Comparison of ENCODE assay signal across 14 mouse cellular contexts in the genomic region with DNA sequence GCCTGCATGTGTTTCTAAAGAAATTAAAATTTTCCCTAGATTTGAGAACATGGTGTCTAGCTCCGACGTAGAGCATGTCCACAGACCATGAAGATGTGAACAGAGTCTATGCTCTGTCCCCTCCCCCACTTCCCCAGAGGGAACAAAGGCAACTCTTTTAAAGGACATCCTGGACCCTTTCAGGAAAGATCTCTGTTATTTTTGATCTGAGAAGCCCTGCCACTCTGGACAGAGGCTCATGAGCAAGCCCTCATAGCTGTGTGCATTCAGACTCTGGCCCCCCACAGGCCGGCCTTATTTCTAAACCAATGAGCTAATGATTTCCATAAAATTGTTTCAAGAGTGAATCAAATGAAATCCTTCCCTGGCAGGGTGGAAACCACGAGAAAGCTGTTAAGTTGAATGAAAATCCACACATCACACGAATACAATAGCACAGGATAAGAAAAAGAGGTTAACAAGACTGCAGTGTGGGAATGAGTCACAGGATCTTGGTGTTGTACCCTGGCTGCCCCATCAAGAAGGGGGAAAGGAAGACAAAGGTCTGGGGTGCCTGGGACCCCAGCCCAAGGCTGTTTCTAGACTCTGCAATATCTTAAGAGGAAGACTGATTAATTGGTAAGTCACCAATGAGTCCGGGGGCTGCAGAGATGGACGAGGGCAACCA.
DNase-seq lines count a peak whose midpoint lies in the region; ATAC-seq lines count a peak whose summit lies in the region.
"Had no signal": no experiment of that assay in that cellular context is flagged by ENCODE, and none has a peak within 500 bp of the region (broad histone marks: within the 10 kb centered on the region; RNA-seq: fewer than 3 reads in every experiment).

No protein-coding gene starts in this region.

- H3K36me3 ChIP-seq in hindbrain, embryonic 10.5 days, result peaks cover 58% of the 10 kb centered on the region
- peaks cover 35% of the 10 kb centered on the region for H3K36me3 ChIP-seq in hindbrain, embryonic 14.5 days (replicated peaks; ENCODE audit: control insufficient read depth, insufficient read depth)
- peaks cover 52% of the 10 kb centered on the region for H3K36me3 ChIP-seq in embryonic facial prominence, embryonic 10.5 days (replicated peaks)
- H3K36me3 ChIP-seq in hindbrain, embryonic 12.5 days, result peaks cover 34% of the 10 kb centered on the region

- no peak overlapping the region for H3K4me3 ChIP-seq in hindbrain, embryonic 10.5 days
- H3K4me3 ChIP-seq in hindbrain, embryonic 14.5 days (replicated peaks; ENCODE audit: low read length), result no peak overlapping the region
- no peak overlapping the region for H3K4me3 ChIP-seq in embryonic facial prominence, embryonic 10.5 days
- no peak overlapping the region for H3K4me3 ChIP-seq in hindbrain, embryonic 12.5 days

- H3K4me1 ChIP-seq in hindbrain, embryonic 10.5 days (replicated peaks), result peaks cover 56% of the 10 kb centered on the region
- peaks cover 13% of the 10 kb centered on the region for H3K4me1 ChIP-seq in hindbrain, embryonic 14.5 days (replicated peaks; ENCODE audit: control insufficient read depth, insufficient read depth, low read length)
- peaks cover 45% of the 10 kb centered on the region for H3K4me1 ChIP-seq in embryonic facial prominence, embryonic 10.5 days
- peaks cover 23% of the 10 kb centered on the region for H3K4me1 ChIP-seq in hindbrain, embryonic 12.5 days

- no peak overlapping the region for H3K9ac ChIP-seq in hindbrain, embryonic 14.5 days
- H3K9ac ChIP-seq in hindbrain, embryonic 12.5 days, result no peak overlapping the region

- no peaks in the 10 kb centered on the region for H3K27me3 ChIP-seq in hindbrain, embryonic 10.5 days (ENCODE audit: insufficient read depth, poor library complexity, severe bottlenecking)
- H3K27me3 ChIP-seq in hindbrain, embryonic 14.5 days (ENCODE audit: control insufficient read depth, insufficient read depth, low read length), result no peaks in the 10 kb centered on the region
- H3K27me3 ChIP-seq in embryonic facial prominence, embryonic 10.5 days (replicated peaks; ENCODE audit: low read depth, poor library complexity, severe bottlenecking), result peaks cover 18% of the 10 kb centered on the region; the same call in 1 of the 2 replicates
- H3K27me3 ChIP-seq in hindbrain, embryonic 12.5 days, result no peaks in the 10 kb centered on the region

- peaks cover 3% of the 10 kb centered on the region; the same call in 1 of the 2 replicates for H3K9me3 ChIP-seq in hindbrain, embryonic 10.5 days
- no peaks in the 10 kb centered on the region for H3K9me3 ChIP-seq in hindbrain, embryonic 14.5 days (ENCODE audit: control insufficient read depth, low read length)
- peaks cover 8% of the 10 kb centered on the region; the same call in 1 of the 2 replicates for H3K9me3 ChIP-seq in embryonic facial prominence, embryonic 10.5 days
- H3K9me3 ChIP-seq in hindbrain, embryonic 12.5 days (replicated peaks), result no peaks in the 10 kb centered on the region

- WGBS in hindbrain, embryonic 10.5 days, result 36% methylated on average over 7 of the region's 7 CpGs
- WGBS in hindbrain, embryonic 14.5 days, result 28% methylated on average over 7 of the region's 7 CpGs
- 57% methylated on average over 7 of the region's 7 CpGs for WGBS in embryonic facial prominence, embryonic 10.5 days
- 32% methylated on average over 7 of the region's 7 CpGs for WGBS in hindbrain, embryonic 12.5 days

- H3K4me2 ChIP-seq in hindbrain, embryonic 14.5 days (replicated peaks), result no peak overlapping the region
- no peak overlapping the region for H3K4me2 ChIP-seq in hindbrain, embryonic 12.5 days (replicated peaks)
- H3K4me2 ChIP-seq: liver, embryonic 11.5 days had no signal

- ATAC-seq in hindbrain, embryonic 14.5 days (ENCODE audit: low FRiP score), result no peak
- ATAC-seq in hindbrain, embryonic 12.5 days (ENCODE audit: low FRiP score), result peak; percentile 61; the same call in 1 of the 2 replicates
- no peak for ATAC-seq in inflammation-experienced regulatory T-cells, adult 6 months
- ATAC-seq: intestine, postnatal 0 days had no signal

- peak; percentile 35 for DNase-seq in hindbrain, embryonic 10.5 days (ENCODE audit: low spot score)
- DNase-seq in hindbrain, embryonic 14.5 days (ENCODE audit: low spot score), result no peak
- peak; percentile 83 for DNase-seq in Muller cell, postnatal 12 days (ENCODE audit: inconsistent ontology term)
- DNase-seq in embryonic facial prominence, embryonic 10.5 days (ENCODE audit: low spot score), result no peak
- DNase-seq in thymus, postnatal 4 days, result no peak
- no peak for DNase-seq in right cerebral cortex, adult 18-20 months
- DNase-seq: adrenal gland, postnatal 10 days; gastrocnemius, postnatal 36 days; thymus, adult 18-20 months had no signal

- peak overlapping the region; percentile 78 for H3K27ac ChIP-seq in hindbrain, embryonic 10.5 days
- H3K27ac ChIP-seq in hindbrain, embryonic 14.5 days, result no peak overlapping the region
- H3K27ac ChIP-seq in embryonic facial prominence, embryonic 10.5 days (replicated peaks), result peak overlapping the region; percentile 57
- H3K27ac ChIP-seq in hindbrain, embryonic 12.5 days, result peak overlapping the region; percentile 44
- H3K27ac ChIP-seq: macrophage had no signal

Comparison
In these comparisons a context has a peak if more than half of its experiments do, and no peak if none do; other contexts are left out.
1. DNase-seq: peak in hindbrain, embryonic 10.5 days (single experiment) and Muller cell, postnatal 12 days (single experiment); none in hindbrain, embryonic 14.5 days (single experiment), embryonic facial prominence, embryonic 10.5 days (single experiment), thymus, postnatal 4 days (single experiment) and right cerebral cortex, adult 18-20 months (single experiment).